Mouse (Mus musculus): ENCODE data around the gene Ankrd54.

The Ankrd54 gene

DNA sequence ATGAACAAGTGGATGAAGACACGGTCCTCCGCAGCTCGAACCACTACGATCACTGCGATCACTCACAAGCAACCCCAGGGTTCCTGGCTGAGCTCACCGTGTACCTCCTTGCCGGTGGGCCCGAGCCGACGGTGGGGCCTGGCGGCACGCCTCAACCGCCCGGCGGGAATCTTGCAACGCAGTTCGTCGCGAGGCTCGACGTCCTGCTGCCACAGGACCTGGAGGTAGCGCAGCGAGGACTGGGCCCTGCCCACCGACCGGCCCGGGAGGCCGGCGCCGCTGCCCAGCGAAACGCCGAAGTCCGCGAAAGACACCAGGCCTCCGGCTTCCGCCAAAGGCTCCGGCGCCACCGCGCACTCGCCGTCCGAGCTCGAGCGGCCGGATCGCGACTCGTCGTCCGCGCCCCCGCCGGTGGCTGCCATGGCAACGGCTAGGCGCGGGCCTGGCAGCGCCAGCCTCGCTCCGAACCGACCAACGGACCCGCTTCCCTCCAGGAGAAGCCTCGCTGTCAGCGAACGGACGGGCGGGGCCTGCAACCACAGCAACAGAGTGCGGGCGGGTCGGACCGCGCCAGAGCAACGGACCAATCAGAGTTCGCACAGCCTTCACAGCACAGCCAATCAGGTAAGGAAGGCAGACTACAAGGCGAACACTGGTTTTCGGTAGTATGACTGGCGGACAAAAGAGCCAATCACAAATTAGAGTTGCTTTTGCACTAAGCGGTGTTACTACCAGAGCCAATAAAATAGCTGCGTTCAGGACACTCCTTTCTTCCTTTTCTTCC, at the start of gene Ankrd54:
Ankrd54 (minus strand) TSS at position 518 of the 784 bp plus-strand sequence.
- peak; percentile 100 for DNase-seq (ENCODE audit: low read depth, low spot score)

DNA sequence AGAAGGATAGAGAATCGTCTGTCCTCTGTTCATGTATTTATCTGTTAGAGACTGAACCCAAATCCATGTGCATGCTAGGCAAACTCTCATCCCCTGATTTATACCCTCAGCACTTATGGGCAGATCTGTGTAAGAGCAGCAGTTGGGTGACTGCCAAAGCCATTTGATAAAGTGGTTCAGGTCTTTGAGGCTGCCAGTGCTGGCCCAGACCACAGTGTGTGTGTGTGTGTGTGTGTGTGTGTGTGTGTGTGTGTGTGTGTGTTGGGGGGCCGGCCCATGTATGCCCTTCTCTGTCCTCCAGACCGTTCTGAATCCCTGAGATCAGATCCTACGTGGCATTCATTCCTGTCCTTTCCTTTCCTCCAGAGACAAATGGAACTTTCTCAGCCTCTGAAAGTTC, 49.1 kb upstream of the Ankrd54 start:
- no peak for DNase-seq (ENCODE audit: low read depth, low spot score)

DNA sequence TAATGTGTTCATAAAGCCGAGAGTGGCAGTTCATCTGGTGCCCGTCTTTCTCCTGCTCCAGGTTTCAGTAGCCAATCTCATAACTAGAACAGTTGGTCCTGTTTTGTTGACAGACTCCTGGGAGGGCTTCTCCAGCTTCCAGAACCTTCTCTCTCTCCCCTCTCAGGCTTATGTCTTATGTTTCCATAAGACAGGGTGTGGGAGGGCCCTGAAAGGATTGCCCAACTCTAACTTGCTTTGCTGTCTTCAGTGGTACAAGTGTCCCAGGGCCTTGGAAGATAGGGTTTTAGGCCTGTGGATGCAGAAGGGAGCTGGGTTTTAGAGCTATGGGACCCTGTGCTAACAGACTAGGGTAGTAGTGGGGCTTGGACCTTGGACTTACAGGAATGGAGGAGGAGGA, 47.8 kb upstream of the Ankrd54 start:
- no peak for DNase-seq (ENCODE audit: low read depth, low spot score)

DNA sequence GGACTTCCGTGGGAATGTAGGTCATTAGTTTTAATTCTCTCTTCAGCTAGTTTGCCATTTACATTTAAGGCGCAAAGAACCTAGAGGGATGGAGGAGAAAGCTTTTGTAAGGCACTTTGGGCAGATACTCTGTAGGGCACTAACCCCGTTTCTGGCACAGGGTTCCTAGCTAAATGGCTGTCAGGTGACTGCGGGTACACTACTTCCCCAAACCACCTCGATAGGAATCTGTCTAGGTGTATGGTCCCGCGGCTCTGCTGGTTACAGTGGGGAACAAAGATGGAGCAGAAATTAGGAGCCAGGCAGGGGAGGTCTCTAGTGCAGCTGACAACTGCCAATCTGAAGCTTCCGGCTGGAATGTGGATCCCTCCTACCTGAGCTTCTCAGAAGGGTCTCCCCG, 47.3 kb upstream of the Ankrd54 start:
- no peak for DNase-seq (ENCODE audit: low read depth, low spot score)

DNA sequence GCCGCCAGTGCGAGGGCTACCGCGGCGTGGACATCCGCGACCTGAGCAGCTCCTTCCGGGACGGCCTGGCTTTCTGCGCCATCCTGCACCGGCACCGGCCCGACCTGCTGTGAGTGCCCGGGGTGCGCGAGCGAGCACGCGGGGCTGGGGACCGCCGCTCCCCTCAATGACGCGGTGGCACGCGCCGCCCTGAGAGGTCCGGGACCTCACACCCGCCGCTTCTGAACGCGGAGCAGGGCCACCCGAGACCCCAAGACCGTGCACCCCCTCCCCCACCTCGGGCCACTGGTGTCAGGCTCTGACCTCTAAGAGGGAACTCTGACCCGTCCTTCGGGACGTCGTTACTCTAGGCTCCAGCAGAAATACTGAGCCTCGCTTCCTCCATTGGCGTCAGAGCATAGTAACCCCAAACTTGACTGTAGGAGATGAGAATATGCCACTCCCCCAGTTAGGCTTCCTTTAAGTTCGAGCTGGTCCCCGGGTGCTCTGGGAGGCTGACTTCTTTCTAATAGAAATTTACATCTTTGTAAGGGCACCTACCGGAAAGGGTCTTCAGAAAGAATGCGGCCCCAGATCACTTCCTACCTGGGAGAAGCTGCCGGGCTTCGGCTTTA, 46.7 kb upstream of the Ankrd54 start:
- peak; percentile 37 for DNase-seq (ENCODE audit: low read depth, low spot score)

DNA sequence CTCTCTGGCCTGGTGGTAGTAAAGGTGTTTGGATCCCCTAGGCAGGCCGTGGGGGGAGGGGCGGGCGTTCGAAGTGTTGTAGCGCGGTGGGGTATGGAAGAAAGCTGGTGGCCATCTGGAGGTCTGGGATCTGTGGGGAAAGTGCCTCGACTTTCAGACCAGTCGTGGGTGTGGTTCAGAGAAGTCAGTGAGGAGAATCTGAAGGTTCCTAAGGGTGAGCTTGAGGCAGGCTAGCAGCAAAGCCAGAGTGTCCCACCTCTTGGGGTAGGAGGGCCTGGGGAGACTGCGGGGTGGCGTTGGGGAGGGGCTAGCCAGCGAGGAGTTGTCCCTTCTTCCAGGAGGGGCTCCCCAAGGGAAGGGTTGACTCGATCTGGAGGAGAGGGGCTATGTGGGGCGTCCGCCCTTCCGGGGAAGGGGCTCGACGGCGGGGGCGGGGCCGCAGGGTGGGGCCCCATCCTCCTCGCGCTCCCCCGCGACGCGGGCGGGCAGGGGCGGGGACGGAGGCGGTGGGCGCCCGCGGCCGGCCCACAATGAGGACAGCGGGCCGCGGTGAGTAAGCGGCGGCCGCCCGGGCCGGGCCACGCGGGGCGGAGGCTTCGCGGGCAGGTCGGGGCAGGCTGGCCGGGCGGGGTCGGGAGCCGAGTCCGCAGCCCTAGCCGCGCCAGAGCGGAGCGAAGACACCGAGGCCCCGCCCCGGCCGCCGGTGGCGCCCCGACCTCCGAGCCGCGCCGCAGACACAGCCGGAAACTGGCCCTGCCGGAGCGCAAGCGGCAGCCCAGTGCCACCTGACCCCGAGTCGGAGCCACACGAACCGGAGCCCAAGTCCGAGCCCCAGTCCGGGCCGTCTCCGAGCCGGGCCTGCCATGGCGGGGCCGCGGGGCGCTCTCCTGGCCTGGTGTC, 46.0 kb upstream of the Ankrd54 start, which contains the start of gene Micall1:
Micall1 (plus strand) TSS at position 478 of the 900 bp plus-strand sequence.
- DNase-seq (ENCODE audit: low read depth, low spot score), result peak; percentile 79

DNA sequence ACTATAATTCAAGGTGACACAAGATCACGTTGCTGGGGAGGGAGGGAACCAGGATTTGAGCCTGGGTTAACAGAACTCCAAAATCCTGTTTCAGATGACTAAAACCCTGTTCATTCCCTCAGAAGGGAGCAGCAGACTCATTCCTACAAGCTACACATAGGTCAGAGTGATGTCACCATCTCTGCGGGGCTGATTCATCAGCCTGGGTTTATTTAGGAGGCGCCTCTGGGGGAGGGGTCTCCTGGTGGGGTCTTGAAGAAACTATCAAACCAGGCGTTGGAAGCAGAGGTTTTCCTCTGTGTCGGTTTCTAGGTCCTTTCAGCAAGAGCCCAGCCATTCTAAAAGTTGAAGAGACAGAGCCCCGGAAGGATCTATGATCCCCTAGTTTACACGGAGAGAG, 45.3 kb upstream of the Ankrd54 start:
- DNase-seq (ENCODE audit: low read depth, low spot score), result peak; percentile 50

DNA sequence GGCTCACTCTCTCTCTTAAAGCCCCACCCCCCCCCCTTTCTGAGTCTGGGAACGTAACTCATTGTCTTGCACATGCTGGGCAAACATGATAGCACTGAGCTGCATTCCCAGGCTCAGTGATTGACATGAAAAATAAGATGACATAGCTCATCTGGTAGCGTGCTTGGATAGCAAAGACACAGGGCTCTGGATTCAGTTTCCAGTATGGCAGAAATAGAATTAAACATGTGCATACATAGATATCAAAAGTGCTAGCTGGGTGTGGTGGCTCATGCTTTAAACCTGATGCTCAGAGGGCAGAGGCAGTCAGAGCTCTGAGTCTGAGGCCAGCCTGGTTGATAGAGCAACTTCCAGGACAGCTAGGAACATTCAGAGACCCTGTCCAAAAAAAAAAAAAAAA, 43.1 kb upstream of the Ankrd54 start:
- DNase-seq (ENCODE audit: low read depth, low spot score), result no peak

DNA sequence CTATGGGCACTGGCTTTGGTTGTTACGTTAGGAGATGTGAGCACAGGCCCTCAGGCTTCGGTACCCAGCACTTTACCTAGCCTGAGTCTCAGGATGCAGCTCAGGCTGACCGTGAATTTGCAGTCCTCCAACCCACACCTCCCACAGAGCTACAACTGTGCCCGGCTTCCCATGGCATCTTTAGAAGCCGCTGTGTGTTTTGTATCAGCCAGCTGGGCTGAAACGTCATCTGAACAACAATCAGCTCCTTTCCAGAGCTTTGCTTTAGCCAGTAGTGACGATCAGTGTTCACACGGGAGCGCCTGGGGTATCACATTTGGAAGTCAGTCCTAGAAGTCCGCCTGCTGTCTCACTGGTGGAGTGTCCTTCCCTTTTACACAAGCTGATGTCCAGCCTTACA, 40.6 kb upstream of the Ankrd54 start:
- peak; percentile 78 for DNase-seq (ENCODE audit: low read depth, low spot score)

DNA sequence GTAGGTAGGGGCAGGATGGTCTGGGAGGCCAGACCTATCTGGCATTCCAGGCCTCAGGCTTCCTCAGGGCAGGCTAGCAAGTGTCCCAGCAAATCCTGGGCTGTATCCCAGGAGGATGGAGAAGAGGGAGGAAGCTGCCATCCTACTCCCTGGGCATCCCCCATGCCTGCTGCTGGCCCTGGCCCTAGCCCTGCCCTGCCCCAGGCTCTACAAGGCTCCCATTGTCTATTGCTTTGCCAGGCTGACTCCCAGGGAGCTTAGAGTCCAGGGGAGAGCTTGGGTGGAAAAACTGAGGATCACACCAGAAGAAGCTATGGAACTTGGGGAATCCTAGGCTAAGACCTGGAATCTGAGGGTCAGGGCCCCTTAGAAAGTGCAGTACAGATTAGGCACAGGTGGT, 38.8 kb upstream of the Ankrd54 start:
- DNase-seq (ENCODE audit: low read depth, low spot score), result peak; percentile 76

DNA sequence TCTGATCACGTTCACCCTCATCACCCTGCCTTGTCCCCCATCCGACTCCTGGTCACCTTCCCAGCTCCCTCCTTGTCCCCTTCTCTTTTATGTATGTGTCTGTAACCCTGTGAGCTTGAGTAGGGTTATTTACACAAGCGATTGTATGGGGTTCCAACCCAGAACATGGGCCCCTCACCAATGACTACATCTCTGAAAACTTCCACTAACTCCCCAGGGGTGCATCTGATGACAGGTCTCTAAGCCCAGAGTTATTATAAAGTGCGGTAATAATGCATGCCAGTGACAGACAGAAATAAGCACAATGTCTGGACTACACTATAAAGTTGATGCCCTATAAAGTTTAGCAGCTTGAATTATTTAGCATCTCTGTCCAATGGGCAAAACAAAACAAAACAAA, 37.7 kb upstream of the Ankrd54 start:
- DNase-seq (ENCODE audit: low read depth, low spot score), result no peak

DNA sequence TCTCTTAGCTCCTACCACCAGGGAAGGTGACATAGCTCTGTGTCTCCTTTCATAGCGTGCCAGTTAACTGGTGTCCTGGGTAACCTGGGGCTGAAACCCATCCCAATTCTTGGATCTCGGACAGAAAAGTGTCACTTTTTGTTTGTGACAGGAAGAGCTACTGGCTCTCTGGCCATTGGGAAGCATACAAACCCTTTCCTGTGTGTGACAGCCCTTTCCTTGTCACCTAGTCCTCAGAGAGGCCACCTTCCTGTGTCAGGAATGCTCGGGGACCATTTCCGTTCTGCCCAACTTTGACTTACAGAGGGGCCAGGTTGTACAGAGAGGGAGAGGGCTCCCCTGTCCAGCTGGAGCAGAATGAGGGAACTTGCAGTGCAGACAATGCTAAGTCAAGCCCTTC, 36.8 kb upstream of the Ankrd54 start:
- DNase-seq (ENCODE audit: low read depth, low spot score), result no peak

DNA sequence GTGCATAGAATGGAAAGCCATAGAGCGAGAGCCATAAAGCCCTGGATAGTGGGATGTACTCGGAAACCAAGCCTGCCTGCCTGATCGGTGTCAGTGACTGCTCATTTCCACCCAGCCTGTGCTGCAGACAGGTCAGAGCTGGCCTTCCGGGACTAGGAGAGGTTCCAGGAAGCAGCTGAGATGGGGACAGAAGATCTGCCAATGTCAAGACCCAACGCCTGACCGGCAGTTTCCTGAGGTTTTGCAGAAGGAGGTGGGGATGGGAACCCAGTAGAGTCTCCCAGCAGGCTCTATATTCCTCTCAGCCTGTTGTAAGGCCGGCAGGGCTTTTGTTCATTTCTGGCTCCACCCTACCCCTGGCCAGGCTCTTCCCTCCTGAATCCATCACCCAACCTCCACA, 36.2 kb upstream of the Ankrd54 start:
- no peak for DNase-seq (ENCODE audit: low read depth, low spot score)

DNA sequence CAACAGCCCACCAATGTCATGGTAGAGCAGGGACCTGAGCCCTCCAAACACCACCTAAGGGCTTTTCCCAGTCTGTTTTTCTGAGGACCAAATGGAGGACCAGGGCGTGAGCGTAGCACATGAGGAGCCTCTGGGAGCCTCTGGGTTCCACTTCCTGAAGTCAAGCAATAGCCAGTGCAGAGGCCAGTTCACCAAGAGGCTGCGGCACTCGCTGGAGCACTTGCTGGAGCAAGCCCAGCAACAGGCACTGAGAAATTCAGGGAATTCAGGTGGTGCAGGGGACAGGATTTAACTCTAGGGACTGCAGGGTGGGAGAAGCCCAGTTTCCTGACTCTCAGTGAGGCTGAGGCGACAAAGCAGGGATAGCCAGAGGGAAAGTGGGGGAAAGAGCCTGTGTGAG, 35.5 kb upstream of the Ankrd54 start:
- no peak for DNase-seq (ENCODE audit: low read depth, low spot score)

DNA sequence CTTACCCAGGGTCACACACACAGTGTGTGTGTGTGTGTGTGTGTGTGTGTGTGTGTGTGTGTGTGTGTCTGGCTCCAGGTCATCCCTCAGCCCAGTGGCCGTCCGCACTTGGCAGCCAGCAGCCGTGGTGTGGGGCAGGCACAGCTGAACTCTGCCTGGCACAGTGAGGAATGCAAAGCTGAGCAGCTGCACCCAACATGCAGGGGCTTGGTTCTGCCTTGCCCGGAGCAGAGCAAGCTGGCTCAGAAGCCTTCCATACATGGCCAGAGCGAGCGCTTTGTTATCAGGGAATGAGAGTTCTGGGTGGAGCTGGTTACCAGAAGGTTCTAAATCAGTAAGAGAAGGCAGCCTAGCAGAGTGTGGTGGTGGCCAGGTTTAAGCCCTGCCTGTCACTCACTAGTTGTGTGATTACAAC, 34.9 kb upstream of the Ankrd54 start:
- peak; percentile 94 for DNase-seq (ENCODE audit: low read depth, low spot score)

DNA sequence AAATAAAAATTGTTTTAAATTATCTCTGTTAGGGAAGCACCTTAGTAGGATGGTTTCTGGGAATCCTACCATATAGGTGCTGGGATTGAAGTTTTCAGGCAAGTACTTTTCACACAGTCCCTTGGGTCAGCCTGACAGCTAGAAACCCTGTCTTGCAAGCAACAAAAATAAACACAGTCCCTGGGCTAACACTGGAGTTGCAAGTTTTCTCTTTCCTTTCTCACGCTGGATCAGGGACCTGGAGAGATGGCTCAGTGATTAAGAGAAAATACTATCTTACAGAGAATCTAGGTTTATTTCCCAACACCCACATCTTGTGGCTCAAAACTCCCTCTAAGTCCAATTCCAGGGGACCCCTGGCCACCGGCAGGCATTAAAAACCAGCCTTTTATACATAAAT, 34.4 kb upstream of the Ankrd54 start:
- no peak for DNase-seq (ENCODE audit: low read depth, low spot score)

DNA sequence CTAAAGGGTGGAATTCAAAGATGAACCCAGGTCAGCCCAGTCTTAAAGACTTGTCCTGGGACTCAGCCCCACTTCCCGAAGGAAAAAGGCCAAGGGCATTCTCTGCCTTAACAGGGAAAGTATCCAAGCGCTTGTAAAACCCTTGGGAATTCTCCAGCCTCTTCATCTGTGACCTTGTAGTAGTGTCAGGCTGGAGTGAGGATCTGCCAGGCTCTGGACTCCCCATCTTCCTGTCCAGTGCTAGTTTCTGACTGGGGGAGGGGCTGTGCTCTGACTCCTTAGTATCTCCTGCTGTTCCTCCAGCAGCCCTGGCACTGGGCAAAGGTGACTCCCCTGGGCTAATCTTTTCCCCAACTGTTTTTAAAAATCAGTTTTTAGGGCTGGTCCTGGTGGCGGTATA, 33.9 kb upstream of the Ankrd54 start:
- DNase-seq (ENCODE audit: low read depth, low spot score), result no peak

DNA sequence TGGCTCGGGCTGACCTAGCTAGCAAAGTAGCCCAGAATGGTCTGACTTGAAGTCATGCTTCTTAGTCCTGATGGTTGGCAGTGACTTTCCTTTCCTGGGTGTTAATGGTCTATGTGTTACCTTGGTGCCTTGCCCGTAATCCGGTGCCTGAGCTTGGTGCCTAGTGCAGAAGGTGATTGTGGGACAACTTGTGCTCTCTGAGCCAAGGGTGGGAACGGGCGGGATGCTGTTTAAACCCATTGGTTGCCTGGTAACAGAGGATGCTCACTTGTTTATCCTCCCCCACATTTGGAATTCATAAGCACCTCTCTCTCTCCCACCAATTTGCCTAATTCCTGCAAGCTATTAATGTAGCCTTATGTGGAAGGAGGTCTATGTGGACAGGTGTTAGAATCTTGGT, 32.8 kb upstream of the Ankrd54 start:
- DNase-seq (ENCODE audit: low read depth, low spot score), result peak; percentile 37

DNA sequence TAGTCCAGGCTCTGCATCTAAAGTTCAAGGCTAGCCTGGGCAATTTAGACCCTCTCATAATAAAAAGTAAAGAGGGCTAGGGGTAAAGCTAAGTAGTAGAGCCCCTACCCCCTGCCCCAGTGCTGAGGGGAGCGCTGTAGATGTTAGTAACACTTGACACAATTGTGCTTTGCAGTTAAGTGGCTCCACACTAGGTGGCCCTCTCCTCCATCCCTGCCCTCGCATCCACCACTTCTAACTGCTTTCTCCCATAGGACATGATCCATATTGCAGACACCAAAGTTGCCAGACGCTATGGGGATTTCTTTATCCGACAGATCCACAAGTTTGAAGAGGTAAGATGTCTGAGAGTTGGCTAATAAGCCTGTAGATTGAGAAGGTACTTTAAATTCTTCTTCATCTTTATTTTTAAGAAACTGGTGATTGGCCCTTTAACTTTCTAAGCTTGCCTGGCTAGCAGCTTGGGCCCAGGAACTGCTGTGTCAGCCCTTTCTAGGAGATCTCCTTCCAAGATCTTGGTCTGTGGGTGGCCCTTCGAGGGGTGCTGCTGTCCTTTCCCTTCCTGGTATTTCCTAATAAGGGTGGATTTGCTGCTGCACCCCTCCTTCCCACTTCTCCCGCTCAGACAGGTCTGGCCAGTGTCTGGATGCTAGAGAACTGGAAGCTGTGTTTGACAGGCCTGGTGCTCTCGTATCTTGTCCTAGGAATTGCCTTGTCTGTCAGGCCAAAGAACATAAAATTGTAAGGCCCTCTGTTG, 30.6 kb upstream of the Ankrd54 start:
- peak; percentile 75 for DNase-seq (ENCODE audit: low read depth, low spot score)

DNA sequence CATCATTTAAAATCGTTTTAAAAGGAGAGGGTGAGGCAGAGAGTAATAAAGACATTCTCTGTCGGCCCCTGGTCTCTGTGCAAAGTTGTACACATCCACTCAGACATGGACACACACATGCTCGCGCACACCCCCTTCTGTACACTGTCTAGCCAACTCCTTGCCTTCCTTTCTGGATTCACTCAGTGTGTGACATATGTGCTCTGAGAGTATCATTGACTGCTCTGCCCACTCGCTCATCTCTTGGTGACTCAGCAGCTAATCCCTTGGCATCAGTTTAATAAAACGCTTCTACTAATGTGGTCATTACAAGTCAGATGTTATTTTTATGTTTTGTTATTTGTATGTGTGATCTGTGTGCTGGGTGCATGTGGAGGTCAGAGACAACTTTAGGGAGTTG, 29.6 kb upstream of the Ankrd54 start:
- peak; percentile 51 for DNase-seq (ENCODE audit: low read depth, low spot score)

DNA sequence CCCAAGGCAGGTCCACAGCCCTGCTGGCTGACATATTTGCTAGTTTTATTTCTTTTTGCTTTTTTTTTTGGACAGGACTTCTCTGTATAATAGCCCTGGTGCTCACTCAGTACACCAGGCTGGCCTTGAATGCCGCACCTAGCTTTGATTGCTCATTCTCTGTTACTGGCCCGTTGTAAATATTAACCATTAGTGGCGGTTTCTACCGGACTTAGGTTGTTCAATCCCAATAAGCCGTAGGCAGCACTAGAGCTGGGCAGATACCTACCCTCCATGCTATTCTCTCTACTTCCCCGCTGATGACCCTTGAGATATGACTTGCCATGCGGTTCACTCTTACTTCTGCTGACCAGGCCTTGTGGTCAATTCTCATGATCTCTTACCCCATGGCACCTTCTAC, 16.9 kb upstream of the Ankrd54 start:
- no peak for DNase-seq (ENCODE audit: low read depth, low spot score)

All from brain, adult 2 months (tissue).